Mouse (Mus musculus) spleen, postnatal 36 days (tissue): Measurements from ENCODE around the gene Eml2.
A peak's percentile ranks its signal among the peaks of the same experiment; 100 is the strongest.
"Not testable (repeated sequence)": the region's sequence is repeated elsewhere in the genome, so short reads cannot be mapped to it uniquely, and the experiment has no call there.

Experiments
- DNase-seq, 2 experiments: peaks; one replicate each; pipeline ENCODE4 v3.0.0; 2022; ENCODE audit warnings: low spot score in 2 of 2, mixed read lengths in 1 of 2

The Eml2 gene

GRCm38 (mm10) chr7:19175708-19176515 is at the start of gene Eml2:
Gene Eml2 (plus strand): TSS chr7:19176421.
- no peak for DNase-seq

GRCm38 (mm10) chr7:19127744-19128143 is 48.5 kb upstream of the Eml2 start:
- no peak for DNase-seq

- DNase-seq, result no peak
Measured at GRCm38 (mm10) chr7:19129396-19129795, 46.8 kb upstream of the Eml2 start.

- no peak for DNase-seq
Measured at GRCm38 (mm10) chr7:19130657-19131056, 45.6 kb upstream of the Eml2 start.

DNA sequence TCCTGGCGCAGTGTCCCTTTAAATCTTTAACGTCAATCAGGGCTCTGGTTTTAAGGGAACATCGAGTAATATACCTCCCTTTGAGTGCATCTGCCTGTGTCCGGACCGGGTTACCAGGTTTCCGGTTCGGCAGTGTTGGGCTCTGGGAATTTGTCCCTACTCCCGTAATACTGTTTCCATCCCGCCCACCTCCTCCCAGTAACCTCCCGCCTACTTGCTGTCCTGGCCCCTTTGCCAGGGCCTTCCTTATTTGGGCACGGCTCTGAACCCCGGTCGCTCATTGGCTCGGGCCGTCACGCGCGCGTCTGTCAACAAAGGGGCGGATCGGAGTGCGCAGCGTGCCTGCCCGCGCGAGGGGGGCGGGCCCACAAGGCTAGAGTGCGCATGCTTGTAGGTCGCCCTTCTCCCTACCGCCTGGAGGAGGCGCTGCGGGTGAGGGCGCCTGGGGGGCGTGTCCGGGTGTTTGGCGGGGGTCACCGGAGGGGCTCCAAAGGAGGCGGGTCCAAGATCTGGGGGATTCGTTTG is 44.8 kb upstream of the Eml2 start:
- peak; percentile 89 to 92 for DNase-seq

DNA sequence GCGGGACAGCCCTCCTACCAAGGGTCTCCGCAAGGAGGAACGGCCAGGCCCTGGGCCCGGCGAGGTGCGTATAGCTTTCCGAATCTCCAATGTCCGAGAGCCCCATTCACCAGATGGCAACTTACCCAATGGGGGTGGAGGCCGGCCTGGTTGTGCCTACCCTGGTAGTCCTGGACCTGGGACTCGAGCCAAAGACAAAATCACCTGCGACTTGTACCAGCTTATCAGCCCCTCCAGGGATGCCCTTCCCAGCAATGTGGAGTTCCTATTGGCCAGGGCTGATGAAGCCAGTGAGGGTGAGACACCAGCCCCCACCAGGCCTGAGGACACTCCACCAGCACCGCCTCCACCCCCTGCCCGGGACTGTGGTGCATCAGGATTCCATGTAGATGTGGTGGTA is 40.1 kb upstream of the Eml2 start:
- DNase-seq, result no peak

GRCm38 (mm10) chr7:19136673-19137334 is 39.4 kb upstream of the Eml2 start:
- DNase-seq, result no peak

DNA sequence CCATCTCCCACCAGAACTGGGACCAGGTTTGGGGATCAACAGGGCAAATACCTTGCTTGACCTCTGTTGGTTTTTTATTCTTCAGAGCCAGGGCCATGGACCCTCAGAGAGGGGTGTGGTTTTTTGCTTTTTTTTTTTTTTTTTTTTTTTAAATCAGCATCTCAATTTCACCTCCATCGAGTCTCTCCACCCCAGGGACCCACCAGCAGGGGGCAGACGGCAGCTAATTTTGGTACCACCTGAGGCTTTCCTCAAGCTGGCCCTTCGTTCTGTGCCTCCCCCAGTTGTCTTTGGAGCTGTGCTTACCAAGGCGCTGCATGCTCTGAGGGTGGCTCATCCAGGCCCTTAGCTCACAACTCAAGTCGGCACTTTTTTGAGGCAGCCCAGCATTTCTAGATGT is 38.8 kb upstream of the Eml2 start:
- peak; percentile 35 to 37 for DNase-seq

DNA sequence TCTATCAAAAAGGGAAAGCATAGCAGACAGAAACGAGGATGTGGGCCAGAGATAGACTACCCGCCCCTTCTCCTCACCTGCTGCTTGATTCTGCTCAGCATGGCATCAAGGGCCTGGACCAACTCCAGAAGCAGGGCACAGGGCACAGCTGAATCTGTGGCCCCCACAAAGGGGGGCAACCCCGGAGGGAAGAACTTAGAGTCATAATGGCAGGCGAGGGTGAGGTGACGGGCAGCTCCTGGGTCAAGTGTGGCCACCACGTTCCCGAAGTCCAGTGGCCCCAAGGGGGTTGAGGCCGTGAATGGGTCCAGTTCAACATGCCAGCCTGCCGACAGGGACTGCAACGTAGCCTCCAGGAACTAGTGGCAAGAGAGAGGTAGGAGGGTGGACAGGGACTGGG is 29.4 kb upstream of the Eml2 start:
- DNase-seq, result no peak

DNA sequence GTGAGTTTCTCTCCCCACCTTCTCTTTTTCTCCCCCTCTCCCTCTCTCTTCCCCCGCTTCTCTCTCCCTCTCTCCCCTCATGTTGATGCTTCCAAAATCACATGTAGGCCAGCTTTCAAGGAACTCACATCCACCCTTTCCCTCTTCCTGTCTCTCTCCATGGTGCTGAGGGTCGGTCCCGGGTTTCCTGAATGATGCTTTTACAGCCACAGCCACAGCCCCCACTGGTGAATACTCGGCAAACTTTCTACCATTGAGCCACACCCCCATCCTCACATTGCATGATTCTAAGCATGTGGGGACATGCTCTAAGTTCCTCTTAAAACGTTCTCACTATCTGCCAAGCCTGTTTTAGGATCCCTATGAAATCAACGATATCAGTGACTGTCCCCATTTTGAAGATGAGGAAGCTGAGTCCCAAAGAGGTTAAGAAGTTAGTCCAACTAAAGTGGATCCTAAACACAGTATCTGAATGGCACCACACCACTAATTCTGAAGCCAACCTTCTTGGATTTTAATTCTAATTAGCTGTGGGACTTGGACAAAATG is 28.6 kb upstream of the Eml2 start:
- no peak for DNase-seq

GRCm38 (mm10) chr7:19148180-19148874 is 27.9 kb upstream of the Eml2 start:
- DNase-seq, result no peak

GRCm38 (mm10) chr7:19148875-19149541 is 27.2 kb upstream of the Eml2 start, which contains the start of gene Qpctl:
Gene Qpctl (minus strand): TSS chr7:19149291.
- DNase-seq, result peak; percentile 99 to 100

- peak; percentile 90 to 91 for DNase-seq
Measured at GRCm38 (mm10) chr7:19149626-19150025, 26.6 kb upstream of the Eml2 start, which contains the start of gene Snrpd2. Gene Snrpd2 (plus strand): TSS chr7:19149722.

- not testable (repeated sequence) for DNase-seq
Measured at GRCm38 (mm10) chr7:19151121-19151520, 25.1 kb upstream of the Eml2 start.

- DNase-seq, result no peak
Measured at GRCm38 (mm10) chr7:19154796-19155195, 21.4 kb upstream of the Eml2 start.

GRCm38 (mm10) chr7:19155825-19156475 is 20.3 kb upstream of the Eml2 start:
- no peak for DNase-seq

DNA sequence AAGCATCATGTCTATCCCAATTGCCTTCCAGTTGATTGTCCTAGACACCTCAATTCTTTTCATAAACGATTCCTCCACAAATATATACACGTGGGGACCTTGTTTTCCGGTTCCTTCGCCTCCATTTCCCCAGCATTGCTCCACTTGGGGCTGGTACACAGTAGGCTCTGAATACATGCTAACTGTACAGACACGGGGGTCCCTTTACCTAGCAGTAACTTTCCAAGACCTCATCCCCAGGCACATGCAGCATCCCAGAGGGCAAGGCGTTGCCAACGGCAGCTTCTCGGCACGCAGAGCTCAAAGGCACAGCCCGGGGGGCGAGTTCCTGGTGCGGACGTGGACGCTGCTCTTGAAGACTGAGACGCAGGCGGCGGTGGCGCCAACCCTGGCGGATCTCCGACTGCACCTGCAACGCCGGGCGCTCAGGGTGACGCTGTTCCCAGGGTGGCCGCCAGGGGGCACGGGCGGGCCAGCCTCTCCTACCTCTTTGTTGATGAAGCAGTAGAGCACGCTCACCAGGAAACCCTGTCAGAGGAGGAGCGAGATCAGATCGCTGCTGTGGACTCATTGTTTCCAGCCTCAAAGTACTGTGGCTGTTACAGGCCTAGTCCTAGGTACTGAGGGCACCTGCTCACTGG is 18.9 kb upstream of the Eml2 start:
- DNase-seq, result peak; percentile 87 to 88

DNA sequence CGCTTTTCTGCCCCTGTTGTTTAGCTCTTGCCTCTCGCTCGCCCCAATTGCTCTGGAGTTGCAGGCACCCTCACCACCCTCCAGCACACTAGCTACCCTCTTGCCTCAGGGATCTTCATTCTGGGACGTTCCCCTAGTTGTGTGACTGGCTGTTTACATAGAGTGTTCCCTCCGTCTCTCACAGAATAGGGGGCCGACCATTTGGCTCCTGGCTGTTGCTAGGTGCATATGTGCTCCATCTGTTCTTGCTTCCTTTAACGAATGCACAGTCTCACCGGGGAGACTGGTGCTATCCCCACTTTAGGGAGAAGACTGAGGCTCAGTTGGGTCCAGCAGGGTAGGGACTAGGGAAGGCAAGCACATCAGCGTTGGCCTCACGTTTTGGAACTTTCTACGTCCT is 17.6 kb upstream of the Eml2 start:
- no peak for DNase-seq

- DNase-seq, result no peak
Measured at GRCm38 (mm10) chr7:19159411-19159810, 16.8 kb upstream of the Eml2 start.

DNA sequence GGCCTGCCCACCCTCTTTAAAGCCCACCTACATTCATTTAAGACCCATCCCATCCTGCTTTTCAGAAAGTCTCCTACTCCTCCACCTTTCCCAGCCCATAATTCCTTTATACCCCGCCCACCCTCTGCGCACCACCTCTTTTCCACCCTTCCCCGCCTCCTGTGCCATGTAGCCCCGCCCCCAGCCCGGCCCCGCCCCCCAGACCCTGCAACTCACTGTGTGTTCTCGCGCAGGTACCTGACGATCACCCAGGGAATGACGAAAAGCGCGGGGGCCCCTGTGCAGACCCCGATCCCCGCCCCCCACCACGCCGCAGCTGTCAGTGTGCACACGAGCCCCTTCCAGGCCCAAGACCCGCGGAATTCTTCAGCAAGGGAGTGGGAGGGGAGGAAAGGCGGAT is 16.1 kb upstream of the Eml2 start:
- no peak for DNase-seq
